Mouse (Mus musculus) heart, postnatal 14 days (tissue): Measurements from ENCODE around the gene Stx6. TPM values are rescaled to one million over a fixed set of nuclear protein-coding genes. Genes with fewer than 3 reads are reported as not detected.
"Not testable (repeated sequence)": the region's sequence is repeated elsewhere in the genome, so short reads cannot be mapped to it uniquely, and the experiment has no call there.

Source experiments
- DNase-seq, 2 experiments: peaks; one replicate each; pipeline ENCODE4 v3.0.0; 2021 to 2022
- intact Hi-C: fragments of 180-260 bp; cut with DNase I; formaldehyde crosslinking; loops from one replicate; pipeline ENCODE4 v1.15.1; 2025
- total RNA-seq, 2 experiments: library from RNA; stranded (reverse); gene quantifications; 2 replicates each; pipeline ENCODE4 v1.2.3; 2021

Stx6 gene
- total RNA-seq, 2 experiments from 2014 or later = 32.1 to 35.9 TPM

GRCm38 (mm10) chr1:155153906-155154305 is 4.6 kb upstream of the Stx6 start:
- intact Hi-C loops = no loop called here
- DNase-seq = no peak

- peak; percentile 70 to 75 for DNase-seq
- intact Hi-C loops = loop anchor here (2.0 to 5.0 kb wide), 2 partner anchors 60 to 112 kb away; partner anchors contain the start of gene Ier5
Measured at GRCm38 (mm10) chr1:155158970-155159484, 512 bp downstream of the Stx6 start.

DNA sequence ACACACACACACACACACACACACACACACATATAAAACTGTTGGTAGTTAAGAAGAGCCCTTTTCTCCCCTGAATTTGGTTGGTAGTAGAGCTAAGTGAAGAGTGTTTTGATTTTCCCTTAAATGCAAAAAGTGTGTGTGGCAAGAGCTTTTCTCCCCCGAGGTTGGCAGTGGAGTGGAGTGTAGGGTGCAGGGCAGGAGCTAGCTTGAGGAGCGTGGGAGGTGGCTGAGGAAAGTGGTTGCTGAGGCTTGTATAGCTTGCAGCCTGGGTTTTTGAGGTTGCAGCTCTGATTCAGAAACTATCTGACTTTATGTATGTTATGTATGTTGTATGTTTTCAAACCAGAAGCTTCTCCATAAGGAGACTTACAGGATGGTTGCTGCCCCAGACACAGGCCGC is 8.9 kb downstream of the Stx6 start:
- DNase-seq = no peak
- intact Hi-C loops = no loop called here

DNA sequence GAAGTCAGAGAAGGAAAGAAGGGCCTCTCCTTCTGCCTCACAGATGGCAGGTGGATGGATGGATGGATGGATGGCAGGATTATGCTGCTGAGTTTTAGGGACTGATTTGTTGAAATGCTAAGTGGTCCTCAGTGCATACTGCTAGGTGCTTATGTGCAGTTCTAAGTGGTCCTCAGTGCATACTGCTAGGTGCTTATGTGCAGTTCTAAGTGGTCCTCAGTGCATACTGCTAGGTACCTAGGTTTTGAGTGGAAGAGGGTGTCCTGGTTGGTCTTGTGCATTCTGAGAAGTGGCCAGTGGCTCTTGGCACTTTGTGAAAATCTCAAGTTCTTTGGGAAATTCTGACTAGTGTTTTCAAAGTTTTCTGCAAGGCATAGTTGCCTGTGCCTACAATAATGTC is 11.4 kb downstream of the Stx6 start:
- DNase-seq = no peak
- intact Hi-C loops = no loop called here

DNA sequence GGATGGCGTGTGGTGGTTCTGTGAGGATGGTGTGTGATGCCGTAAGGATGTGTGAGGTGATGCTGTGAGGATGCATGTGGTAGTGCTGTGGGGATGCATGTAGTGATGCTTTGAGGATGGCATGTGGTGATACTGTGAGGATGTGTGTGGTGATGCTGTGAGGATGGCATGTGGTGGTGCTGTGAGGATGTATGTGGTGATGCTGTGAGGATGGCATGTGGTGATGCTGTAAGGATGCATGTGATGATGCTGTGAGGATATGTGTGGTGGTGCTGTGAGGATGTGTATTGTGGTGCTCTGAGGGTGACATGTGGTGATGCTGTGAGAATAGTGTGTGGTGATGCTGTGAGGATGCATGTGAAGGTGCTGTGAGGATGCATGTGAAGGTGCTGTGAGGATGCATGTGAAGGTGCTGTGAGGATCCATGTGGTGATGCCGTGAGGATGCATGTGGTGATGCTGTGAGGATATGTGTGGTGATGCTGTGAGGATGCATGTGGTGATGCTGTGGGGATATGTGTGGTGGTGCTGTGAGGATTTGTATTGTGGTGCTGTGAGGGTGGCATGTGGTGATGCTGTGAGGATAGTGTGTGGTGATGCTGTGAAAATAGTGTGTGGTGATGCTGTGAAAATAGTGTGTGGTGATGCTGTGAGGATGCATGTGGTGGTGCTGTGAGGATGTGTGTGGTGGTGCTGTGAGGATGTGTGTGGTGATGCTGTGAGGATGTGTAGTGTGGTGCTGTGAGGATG is 14.6 kb downstream of the Stx6 start:
- no peak for DNase-seq
- intact Hi-C loops = no loop called here

DNA sequence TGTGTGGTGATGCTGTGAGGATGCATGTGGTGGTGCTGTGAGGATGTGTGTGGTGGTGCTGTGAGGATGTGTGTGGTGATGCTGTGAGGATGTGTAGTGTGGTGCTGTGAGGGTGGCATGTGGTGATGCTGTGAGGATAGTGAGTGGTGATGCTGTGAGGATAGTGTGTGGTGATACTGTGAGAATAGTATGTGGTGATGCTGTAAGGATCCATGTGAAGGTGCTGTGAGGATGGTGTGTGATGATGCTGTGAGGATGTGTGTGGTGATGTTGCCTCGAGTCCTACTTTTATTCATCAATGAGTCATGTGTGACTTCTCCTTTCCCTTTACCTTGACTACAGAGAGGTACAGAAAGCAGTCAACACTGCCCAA is 15.1 kb downstream of the Stx6 start:
- DNase-seq, intact Hi-C loops: not testable (repeated sequence)

DNA sequence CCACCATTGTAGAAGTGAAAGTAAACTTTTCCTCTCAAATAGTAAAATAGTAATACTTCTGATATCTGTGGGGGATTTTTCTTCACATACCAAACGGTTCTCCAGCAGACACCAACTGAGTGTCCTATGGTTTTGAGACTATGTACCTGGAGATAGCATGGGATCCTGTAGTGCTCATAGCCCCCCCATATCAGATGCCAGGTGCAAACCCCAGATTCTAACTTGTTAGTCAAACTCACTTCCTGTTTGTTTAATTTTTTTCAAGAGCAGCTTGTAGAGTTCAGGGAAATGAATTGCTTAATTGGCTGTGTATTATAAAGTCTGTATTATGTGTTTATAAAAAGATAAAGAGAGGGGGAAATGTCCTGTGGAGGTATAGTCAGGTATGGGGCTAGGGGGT is 15.9 kb downstream of the Stx6 start:
- intact Hi-C loops = no loop called here

GRCm38 (mm10) chr1:155178192-155178924 is 19.8 kb downstream of the Stx6 start:
- DNase-seq = no peak
- intact Hi-C loops = no loop called here

More for the DNA sequence above, 15.9 kb downstream of the Stx6 start:
- DNase-seq = no peak

- DNase-seq = no peak
- intact Hi-C loops = no loop called here
Measured at GRCm38 (mm10) chr1:155184191-155184590, 25.7 kb downstream of the Stx6 start.

DNA sequence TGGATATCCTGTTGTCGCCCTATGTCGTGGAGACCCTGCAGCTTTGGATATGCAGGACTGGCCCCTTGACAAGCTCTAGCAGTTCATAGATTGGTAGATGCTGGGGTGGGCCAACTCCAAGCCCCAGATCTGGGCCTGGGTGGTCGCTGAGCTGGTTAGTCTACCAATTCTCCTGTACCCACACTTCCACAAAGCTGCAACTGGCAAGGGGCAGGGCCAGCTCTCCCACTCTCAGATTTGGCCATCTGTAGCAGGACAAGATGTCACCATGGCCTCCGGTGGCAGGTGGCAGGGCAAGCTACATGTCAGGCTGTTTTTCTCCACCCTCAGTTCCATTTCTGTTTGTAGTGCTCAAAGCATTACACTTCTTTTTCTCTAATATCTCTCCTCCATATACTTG is 30.1 kb downstream of the Stx6 start:
- intact Hi-C loops = no loop called here
- DNase-seq = no peak

- no peak for DNase-seq
- intact Hi-C loops = no loop called here
Measured at GRCm38 (mm10) chr1:155191219-155191618, 32.7 kb downstream of the Stx6 start.

DNA sequence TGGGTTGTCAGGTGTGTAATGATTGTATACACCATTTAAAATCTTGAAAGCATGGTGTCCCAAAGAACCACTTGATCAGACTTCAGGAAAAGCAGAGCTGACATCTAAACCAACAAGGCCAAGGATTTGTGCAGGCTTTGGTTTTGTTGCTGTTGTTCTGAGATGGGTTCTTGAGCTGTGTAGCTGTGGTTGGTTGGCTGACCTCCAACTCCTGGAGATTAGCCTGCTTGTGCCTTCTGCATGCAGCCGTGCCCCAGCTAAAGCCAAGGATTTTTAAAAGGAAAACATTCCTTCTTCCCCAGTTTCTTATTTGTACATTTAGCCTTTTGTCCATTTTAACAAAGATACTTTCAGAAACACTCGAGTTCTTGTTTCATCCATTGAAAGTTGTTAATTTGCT is 33.2 kb downstream of the Stx6 start:
- intact Hi-C loops = no loop called here
- peak; percentile 34 to 39 for DNase-seq

DNA sequence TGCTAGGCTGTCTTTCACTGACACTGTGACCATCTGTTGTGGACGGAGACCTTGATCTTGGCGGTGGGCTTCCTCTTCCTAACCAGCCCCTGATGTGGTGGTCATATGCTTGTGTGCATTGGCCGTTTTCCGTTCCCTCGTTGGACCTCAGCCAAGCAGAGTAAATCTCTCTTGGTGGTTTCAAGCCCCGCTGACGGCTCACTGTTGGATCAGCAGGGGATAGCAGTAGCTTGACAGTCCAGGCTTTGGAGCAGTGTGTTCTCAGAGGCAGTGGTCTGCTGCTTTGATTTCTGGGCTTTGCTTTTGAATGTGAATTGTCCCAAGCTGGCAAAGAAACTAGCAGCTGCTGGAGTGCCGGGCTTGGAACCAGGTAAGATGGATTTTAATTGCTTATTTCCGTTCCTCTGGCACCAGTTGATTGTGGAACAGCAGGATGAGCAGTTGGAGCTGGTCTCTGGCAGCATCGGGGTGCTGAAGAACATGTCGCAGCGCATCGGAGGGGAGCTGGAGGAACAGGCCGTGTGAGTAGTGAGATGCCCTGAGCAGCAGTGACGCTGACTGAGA is 34.4 kb downstream of the Stx6 start:
- intact Hi-C loops = no loop called here
- DNase-seq = no peak

GRCm38 (mm10) chr1:155196691-155197090 is 38.2 kb downstream of the Stx6 start:
- intact Hi-C loops = no loop called here
- DNase-seq = no peak

DNA sequence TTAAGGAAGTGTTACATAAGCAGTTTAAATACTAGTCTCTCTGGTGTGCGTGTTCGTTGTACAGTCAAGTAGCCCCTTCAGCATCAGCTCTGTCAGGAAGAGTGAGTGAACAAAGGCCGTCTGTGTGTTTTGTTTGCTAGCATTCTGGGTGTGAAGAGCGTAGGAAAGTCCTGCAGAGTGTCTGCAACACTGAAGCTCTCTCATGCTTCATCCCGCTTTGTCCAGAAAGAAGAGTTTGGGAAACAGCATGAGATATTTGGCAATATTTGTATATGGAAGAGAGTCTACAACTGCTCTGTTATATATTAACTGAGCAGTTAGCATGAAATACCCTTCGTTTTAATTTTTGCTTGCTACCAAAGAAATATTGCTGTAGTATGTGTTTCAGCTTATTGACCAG is 41.0 kb downstream of the Stx6 start:
- intact Hi-C loops = no loop called here
- no peak for DNase-seq

DNA sequence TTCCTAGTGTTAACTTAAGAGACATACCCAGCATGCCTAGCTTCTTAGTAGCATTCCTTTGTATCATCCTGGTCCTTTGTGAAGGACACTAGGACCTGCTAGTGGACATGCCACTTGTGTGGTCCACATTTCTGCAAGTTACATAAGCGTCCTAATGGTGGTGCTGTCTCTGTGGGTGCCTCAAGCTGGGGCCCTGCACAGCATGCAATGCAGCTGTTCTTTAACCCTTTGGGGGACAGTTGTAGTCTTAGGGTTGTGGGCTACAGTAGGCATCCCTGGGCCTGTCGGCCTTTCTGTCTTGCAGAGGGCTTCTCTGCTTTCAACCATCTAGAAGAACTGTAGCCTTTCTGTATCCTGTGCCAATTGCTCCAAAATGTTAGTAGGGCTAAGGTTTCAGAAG is 42.5 kb downstream of the Stx6 start:
- intact Hi-C loops = no loop called here
- DNase-seq = no peak

GRCm38 (mm10) chr1:155201373-155201879 is 42.9 kb downstream of the Stx6 start:
- DNase-seq = no peak
- intact Hi-C loops = no loop called here

DNA sequence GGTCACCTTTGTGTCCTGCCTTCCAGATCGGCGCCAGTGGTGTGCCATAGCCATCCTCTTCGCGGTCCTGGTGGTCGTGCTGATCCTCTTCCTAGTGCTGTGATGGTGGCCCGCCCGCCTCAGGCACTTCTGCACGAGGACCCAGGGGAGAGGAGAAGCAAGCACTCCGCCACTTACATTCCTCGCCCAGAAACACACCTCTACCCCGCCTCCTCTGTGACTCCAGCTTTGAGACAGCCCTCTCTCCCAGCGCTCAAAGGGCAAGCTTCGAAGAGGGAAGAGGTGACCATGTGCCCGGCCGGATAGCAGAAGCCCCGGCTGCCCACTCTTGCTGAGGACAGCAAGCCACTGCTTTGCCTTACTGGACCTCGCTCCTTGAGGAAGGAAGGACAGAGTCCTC is 43.4 kb downstream of the Stx6 start:
- intact Hi-C loops = no loop called here
- DNase-seq = no peak

- DNase-seq = no peak
- intact Hi-C loops = no loop called here
Measured at GRCm38 (mm10) chr1:155202472-155202871, 44.0 kb downstream of the Stx6 start.

DNA sequence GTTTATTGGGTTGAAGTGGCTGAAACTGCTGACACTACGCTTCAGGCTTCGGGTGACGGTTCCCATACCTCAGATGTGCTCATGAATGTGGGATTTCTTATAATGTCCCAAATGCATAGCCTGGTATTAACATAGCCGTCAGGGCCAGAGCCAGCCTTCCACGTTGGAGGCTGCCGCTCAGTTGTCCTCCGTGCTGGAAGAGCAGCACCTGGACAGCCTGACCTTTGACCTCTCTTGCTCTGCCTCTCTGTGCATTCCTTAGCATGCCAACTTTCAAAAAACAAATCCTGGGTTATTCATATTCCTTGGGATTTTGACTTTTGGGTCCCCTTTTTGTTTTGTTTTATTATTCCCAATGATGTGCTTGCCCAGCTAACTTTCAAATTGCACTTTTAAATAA is 44.6 kb downstream of the Stx6 start:
- intact Hi-C loops = no loop called here
- DNase-seq = no peak

DNA sequence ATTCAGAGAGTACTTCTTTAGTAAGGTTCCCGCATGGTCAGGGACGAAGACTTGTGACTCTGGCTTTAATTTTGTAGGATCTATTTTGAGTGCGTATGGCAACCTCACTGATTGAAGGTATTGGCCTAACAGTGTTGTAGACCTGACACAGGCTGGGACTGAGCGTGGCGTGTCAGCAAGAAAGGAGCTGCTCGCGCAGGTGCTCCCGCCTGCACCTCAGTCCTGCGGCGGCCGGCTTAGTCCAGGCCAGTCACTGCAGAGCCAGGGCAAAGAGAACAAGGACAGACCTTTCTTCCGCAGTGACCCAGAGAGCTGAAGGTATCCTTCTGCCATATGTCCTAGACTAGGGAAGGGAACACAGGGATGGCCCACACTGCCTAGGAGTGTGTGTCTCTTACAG is 45.4 kb downstream of the Stx6 start:
- intact Hi-C loops = no loop called here
- no peak for DNase-seq
